Mouse (Mus musculus) right cerebral cortex, postnatal 4 days (tissue): Measurements from ENCODE around the gene Kank2.
"Not testable (repeated sequence)": the region's sequence is repeated elsewhere in the genome, so short reads cannot be mapped to it uniquely, and the experiment has no call there.

ENCODE experiments used
- DNase-seq: peaks from one replicate; pipeline ENCODE4 v3.0.0-alpha.2; 2022

The Kank2 gene

DNA sequence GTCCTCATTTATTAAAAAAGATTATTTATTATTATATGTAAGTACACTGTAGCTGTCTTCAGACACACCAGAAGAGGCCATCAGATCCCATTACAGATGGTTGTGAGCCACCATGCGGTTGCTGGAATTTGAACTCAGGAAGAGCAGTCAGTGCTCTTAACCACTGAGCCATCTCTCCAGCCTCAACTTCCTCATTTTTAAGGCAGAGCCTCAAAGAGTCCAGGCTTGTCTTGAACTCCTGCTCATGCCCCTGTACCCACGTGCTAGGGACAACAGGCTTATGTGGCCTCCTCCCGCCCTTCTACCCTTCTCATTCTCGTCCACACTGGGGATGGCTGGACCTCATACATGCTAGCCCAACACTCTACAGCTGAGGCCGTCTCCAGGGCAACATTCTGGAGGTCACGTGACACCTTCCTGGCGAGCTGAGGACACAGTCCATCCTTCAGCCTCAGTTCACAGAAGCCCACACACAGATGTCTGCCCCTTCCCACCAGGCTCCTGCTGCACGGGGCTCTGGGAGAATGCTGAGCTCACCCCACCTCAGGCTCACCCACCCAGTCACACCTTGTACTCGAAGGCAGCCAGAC is 18.3 kb upstream of the Kank2 start:
- DNase-seq = no peak

DNA sequence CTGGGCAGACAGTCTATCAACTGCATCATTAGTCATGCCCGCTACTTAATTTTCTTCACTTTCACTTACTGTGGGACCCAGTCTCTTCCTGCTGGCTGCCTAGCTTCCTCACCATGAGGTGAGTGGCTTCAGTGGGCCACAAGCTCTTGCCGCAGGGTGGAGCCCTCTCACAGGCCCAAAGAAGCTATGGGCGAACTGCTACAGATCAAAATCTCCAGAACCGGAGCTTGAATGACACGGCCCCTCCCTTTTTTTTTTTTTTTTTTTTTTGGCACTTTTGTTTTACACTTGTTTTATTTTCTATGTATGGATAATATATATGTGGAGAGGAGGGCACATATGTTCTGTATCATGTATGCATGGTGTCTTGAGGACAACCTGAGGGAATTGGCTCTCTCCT is 12.6 kb upstream of the Kank2 start:
- no peak for DNase-seq

- no peak for DNase-seq
These were observed 10.0 kb upstream of the Kank2 start for GRCm38 (mm10) chr9:21808561-21808960.

DNA sequence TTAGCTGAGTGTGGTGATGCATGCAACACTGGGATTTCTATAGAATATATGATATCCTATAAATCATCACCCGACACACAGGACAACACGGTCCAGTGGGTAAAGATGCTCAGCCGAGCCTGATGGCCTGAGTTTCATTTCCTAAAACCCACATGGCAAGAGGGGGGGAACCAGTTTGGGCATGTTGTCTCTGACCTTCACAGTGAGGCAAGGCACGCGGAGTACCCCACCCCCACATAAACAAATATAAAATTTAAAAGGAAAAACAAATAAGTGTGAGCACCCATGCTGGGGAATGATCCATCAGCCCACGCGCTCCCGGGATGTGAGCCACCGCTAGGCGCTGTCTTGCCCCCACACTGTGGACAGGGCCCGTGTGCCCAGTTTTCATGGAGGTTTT is 8.4 kb upstream of the Kank2 start:
- DNase-seq = no peak

GRCm38 (mm10) chr9:21806363-21806762 is 7.8 kb upstream of the Kank2 start:
- DNase-seq = no peak

GRCm38 (mm10) chr9:21803986-21804644 is 5.6 kb upstream of the Kank2 start:
- DNase-seq = peak; percentile 78

GRCm38 (mm10) chr9:21801591-21801990 is 3.0 kb upstream of the Kank2 start:
- no peak for DNase-seq

- DNase-seq = no peak
These were observed 2.6 kb upstream of the Kank2 start for GRCm38 (mm10) chr9:21801121-21801520.

GRCm38 (mm10) chr9:21799010-21799350 is 436 bp upstream of the Kank2 start:
- no peak for DNase-seq

- DNase-seq = peak; percentile 23
These were observed 611 bp downstream of the Kank2 start for GRCm38 (mm10) chr9:21797921-21798344.

DNA sequence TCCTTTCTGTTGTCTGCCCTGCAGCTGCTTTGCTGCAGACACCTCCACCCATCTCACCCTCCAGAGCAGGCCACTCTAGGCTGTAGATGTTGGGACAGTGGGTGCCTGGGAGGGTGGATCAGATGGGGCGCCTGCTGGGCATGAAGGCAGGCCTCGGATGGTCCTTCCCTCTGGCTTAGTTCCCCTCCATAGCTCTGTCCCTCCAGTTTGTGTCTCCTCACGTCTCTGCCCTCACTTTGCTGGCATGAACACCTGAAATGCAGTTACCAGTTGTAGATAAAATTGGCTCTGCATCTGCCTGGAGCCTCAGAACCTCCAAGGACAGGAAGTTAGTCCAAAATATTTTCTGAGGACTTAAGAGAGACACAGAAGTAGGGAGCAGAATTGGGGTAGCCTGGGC is 1.6 kb downstream of the Kank2 start:
- DNase-seq = no peak

GRCm38 (mm10) chr9:21796259-21796658 is 2.3 kb downstream of the Kank2 start:
- DNase-seq = no peak

- DNase-seq = no peak
These were observed 3.0 kb downstream of the Kank2 start for GRCm38 (mm10) chr9:21795579-21795978.

DNA sequence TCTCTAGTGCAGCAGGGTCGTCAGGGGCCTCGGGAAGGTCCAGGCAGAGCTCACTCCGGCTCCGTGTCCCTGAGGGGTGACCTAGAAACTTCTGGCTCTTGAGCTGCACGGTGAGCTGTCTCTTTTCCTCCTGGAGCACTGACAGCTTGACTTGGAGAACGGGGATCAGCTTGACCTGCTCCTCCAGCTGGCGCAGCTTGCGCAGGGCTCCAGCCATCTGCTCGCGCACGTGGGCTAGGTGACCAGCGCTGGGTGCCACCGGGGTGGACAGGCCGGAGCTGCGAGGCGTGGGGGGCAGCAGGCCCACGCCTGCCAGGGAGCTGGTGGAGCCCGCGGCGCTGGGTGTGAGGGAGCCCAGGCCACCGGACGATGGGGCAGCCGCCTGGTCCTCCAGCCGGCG is 3.6 kb downstream of the Kank2 start:
- no peak for DNase-seq

GRCm38 (mm10) chr9:21794344-21794834 is 4.2 kb downstream of the Kank2 start:
- no peak for DNase-seq

GRCm38 (mm10) chr9:21793507-21793906 is 5.0 kb downstream of the Kank2 start:
- not testable (repeated sequence) for DNase-seq

DNA sequence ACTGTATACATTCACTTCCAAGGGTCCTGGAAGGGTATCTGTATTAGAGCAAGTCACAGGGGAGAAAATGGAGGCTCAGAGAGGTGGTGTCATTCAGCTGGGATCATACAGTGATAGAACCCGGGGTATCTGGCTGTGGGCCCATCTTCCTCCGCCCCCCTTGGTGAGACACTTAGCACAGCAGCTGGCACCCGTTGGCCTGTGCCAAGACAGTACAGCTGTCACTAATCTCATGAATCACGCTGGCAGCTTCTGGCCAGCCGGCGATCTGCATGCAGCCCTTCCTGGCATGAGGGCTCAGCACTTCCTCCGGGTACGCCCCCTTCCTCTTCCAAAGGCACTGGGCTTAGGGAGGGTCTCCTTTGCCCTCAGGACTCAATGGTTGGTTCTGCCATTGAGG is 5.9 kb downstream of the Kank2 start:
- DNase-seq = peak; percentile 56

GRCm38 (mm10) chr9:21791861-21792260 is 6.7 kb downstream of the Kank2 start:
- no peak for DNase-seq

- no peak for DNase-seq
These were observed 10.3 kb downstream of the Kank2 start for GRCm38 (mm10) chr9:21788234-21788633.

- no peak for DNase-seq
These were observed 10.9 kb downstream of the Kank2 start for GRCm38 (mm10) chr9:21787654-21788053.

GRCm38 (mm10) chr9:21786906-21787305 is 11.6 kb downstream of the Kank2 start:
- peak; percentile 70 for DNase-seq

GRCm38 (mm10) chr9:21786309-21786708 is 12.2 kb downstream of the Kank2 start:
- DNase-seq = not testable (repeated sequence)

GRCm38 (mm10) chr9:21784517-21785307 is 13.8 kb downstream of the Kank2 start:
- no peak for DNase-seq
